ENCODE assay signal across 23 mouse cellular contexts in the genomic region with DNA sequence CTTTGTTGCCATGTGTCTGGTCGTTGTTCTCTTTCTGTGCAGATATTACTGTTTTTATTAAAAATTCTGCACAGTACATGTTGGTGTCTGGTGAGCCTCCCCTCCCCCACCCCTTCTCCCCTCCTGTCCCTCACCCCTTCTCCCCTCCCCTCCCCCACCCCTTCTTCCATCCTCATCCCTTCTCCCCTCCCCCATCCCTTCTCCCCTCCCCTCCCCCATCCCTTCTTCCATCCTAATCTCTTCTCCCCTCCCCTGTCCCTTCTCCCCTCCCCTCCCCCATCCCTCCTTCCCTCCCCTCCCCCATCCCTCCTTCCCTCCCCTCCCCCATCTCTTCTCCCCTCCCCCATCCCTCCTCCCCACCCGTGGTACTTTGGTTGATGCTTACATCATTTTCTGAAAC. TPM values are rescaled to one million over a fixed set of nuclear protein-coding genes. Genes with fewer than 3 reads are reported as not detected.
A peak's percentile ranks its signal among the peaks of the same experiment; 100 is the strongest.
DNase-seq lines count a peak whose midpoint lies in the region; ATAC-seq lines count a peak whose summit lies in the region.
"Had no signal": no experiment of that assay in that cellular context is flagged by ENCODE, and none has a peak within 500 bp of the region (broad histone marks: within the 10 kb centered on the region; RNA-seq: fewer than 3 reads in every experiment).

No protein-coding gene starts in this region.

- no peak overlapping the region for H3K4me2 ChIP-seq in forebrain, embryonic 16.5 days (ENCODE audit: low read length)
- H3K4me2 ChIP-seq in forebrain, embryonic 11.5 days (ENCODE audit: low read depth, low read length, severe bottlenecking): no peak overlapping the region
- no peak overlapping the region for H3K4me2 ChIP-seq in forebrain, embryonic 13.5 days
- no peak overlapping the region for H3K4me2 ChIP-seq in forebrain, embryonic 15.5 days (replicated peaks)
- H3K4me2 ChIP-seq: embryonic facial prominence, embryonic 12.5 days had no signal

- 92% methylated on average over 2 of the region's 2 CpGs for WGBS in forebrain, embryonic 10.5 days
- 34% methylated on average over 2 of the region's 2 CpGs for WGBS in forebrain, embryonic 16.5 days
- WGBS in forebrain, embryonic 11.5 days: 66% methylated on average over 2 of the region's 2 CpGs
- WGBS in forebrain, embryonic 13.5 days: 47% methylated on average over 2 of the region's 2 CpGs
- WGBS in forebrain, embryonic 15.5 days: 38% methylated on average over 2 of the region's 2 CpGs

- peak overlapping the region; percentile 81 for H3K27ac ChIP-seq in forebrain, embryonic 10.5 days
- H3K27ac ChIP-seq in forebrain, embryonic 16.5 days (ENCODE audit: low read length): no peak overlapping the region; the same call in 1 of the 2 replicates
- no peak overlapping the region for H3K27ac ChIP-seq in forebrain, embryonic 11.5 days (ENCODE audit: low read depth, low read length)
- peak overlapping the region; percentile 61 for H3K27ac ChIP-seq in forebrain, embryonic 13.5 days
- peak overlapping the region; percentile 64 for H3K27ac ChIP-seq in forebrain, embryonic 15.5 days (replicated peaks)
- H3K27ac ChIP-seq: embryonic facial prominence, embryonic 10.5 days; embryonic facial prominence, embryonic 12.5 days had no signal

- no peak for DNase-seq in forebrain, embryonic 10.5 days (ENCODE audit: extremely low spot score, low spot score)
- DNase-seq in forebrain, embryonic 11.5 days (ENCODE audit: low spot score): peak; percentile 56
- no peak for DNase-seq in left cerebral cortex, postnatal 4 days
- DNase-seq in embryo, embryonic 10.5 days (ENCODE audit: low spot score): no peak
- no peak for DNase-seq in cerebellum, adult 18-20 months
- DNase-seq: adrenal gland, adult 8-10 months; adrenal gland, postnatal 14 days; adrenal gland, postnatal 36 days; B cell, adult 2 months; cerebellum, adult 11-12 months; cerebellum, adult 8-10 months; cerebellum, adult 9-11 months; cerebellum, postnatal 14 days; cerebellum, postnatal 36 days had no signal

- H3K36me3 ChIP-seq in forebrain, embryonic 10.5 days (replicated peaks): no peaks in the 10 kb centered on the region
- no peaks in the 10 kb centered on the region for H3K36me3 ChIP-seq in forebrain, embryonic 16.5 days (ENCODE audit: control insufficient read depth, insufficient read depth)
- H3K36me3 ChIP-seq in forebrain, embryonic 11.5 days (ENCODE audit: control insufficient read depth, insufficient read depth, low read length): no peaks in the 10 kb centered on the region
- no peaks in the 10 kb centered on the region for H3K36me3 ChIP-seq in forebrain, embryonic 13.5 days (ENCODE audit: poor library complexity, severe bottlenecking)
- no peaks in the 10 kb centered on the region for H3K36me3 ChIP-seq in forebrain, embryonic 15.5 days
- H3K36me3 ChIP-seq: embryonic facial prominence, embryonic 10.5 days; embryonic facial prominence, embryonic 12.5 days; G1E had no signal

- ATAC-seq in forebrain, embryonic 16.5 days: no peak
- no peak for ATAC-seq in forebrain, embryonic 11.5 days (replicated peaks; ENCODE audit: low FRiP score)
- no peak for ATAC-seq in forebrain, embryonic 13.5 days
- ATAC-seq in forebrain, embryonic 15.5 days (replicated peaks): no peak
- ATAC-seq: activated CD4-positive, CD25-positive, alpha-beta regulatory T cell, adult 4 months; CD4-positive, CD25-positive, alpha-beta regulatory T cell, adult 4 months; Patski had no signal

- H3K27me3 ChIP-seq in forebrain, embryonic 10.5 days (ENCODE audit: poor library complexity, severe bottlenecking): no peaks in the 10 kb centered on the region
- no peaks in the 10 kb centered on the region for H3K27me3 ChIP-seq in forebrain, embryonic 16.5 days (replicated peaks; ENCODE audit: control insufficient read depth, insufficient read depth, low read length)
- no peaks in the 10 kb centered on the region for H3K27me3 ChIP-seq in forebrain, embryonic 11.5 days (ENCODE audit: control insufficient read depth, insufficient read depth, low read length)
- H3K27me3 ChIP-seq in forebrain, embryonic 13.5 days: no peaks in the 10 kb centered on the region
- H3K27me3 ChIP-seq in forebrain, embryonic 15.5 days: no peaks in the 10 kb centered on the region
- H3K27me3 ChIP-seq: embryonic facial prominence, embryonic 12.5 days had no signal

- no peak overlapping the region for H3K9ac ChIP-seq in forebrain, embryonic 16.5 days (replicated peaks; ENCODE audit: low read depth, low read length)
- no peak overlapping the region for H3K9ac ChIP-seq in forebrain, embryonic 11.5 days (ENCODE audit: low read length)
- H3K9ac ChIP-seq in forebrain, embryonic 13.5 days: no peak overlapping the region
- no peak overlapping the region for H3K9ac ChIP-seq in forebrain, embryonic 15.5 days (replicated peaks)
- H3K9ac ChIP-seq: embryonic facial prominence, embryonic 12.5 days had no signal

- H3K9me3 ChIP-seq in forebrain, embryonic 10.5 days: peaks cover 6% of the 10 kb centered on the region; the same call in 1 of the 2 replicates
- H3K9me3 ChIP-seq in forebrain, embryonic 16.5 days (ENCODE audit: control insufficient read depth, low read length): no peaks in the 10 kb centered on the region
- H3K9me3 ChIP-seq in forebrain, embryonic 11.5 days (ENCODE audit: control insufficient read depth, low read length): no peaks in the 10 kb centered on the region; the same call in 1 of the 2 replicates
- no peaks in the 10 kb centered on the region for H3K9me3 ChIP-seq in forebrain, embryonic 13.5 days (replicated peaks)
- no peaks in the 10 kb centered on the region for H3K9me3 ChIP-seq in forebrain, embryonic 15.5 days
- H3K9me3 ChIP-seq: embryonic facial prominence, embryonic 12.5 days had no signal

- no peak overlapping the region for H3K4me3 ChIP-seq in forebrain, embryonic 10.5 days
- no peak overlapping the region for H3K4me3 ChIP-seq in forebrain, embryonic 16.5 days (replicated peaks; ENCODE audit: low read length)
- H3K4me3 ChIP-seq in forebrain, embryonic 11.5 days (ENCODE audit: low read depth, low read length): no peak overlapping the region
- H3K4me3 ChIP-seq in forebrain, embryonic 13.5 days: no peak overlapping the region
- H3K4me3 ChIP-seq in forebrain, embryonic 15.5 days: no peak overlapping the region
- H3K4me3 ChIP-seq: embryonic facial prominence, embryonic 10.5 days; embryonic facial prominence, embryonic 12.5 days had no signal

- intact Hi-C loops in left cerebral cortex, postnatal 4 days (cut with DNase I): loop anchor here (5.0 kb wide), 1 partner anchor 135 kb away; the partner anchor contains the start of gene Rpl14

- H3K4me1 ChIP-seq in forebrain, embryonic 10.5 days: peaks cover 39% of the 10 kb centered on the region
- H3K4me1 ChIP-seq in forebrain, embryonic 16.5 days (replicated peaks; ENCODE audit: control insufficient read depth, insufficient read depth, low read length): peaks cover 27% of the 10 kb centered on the region
- H3K4me1 ChIP-seq in forebrain, embryonic 11.5 days (replicated peaks; ENCODE audit: control insufficient read depth, insufficient read depth, low read length): peaks cover 9% of the 10 kb centered on the region
- H3K4me1 ChIP-seq in forebrain, embryonic 13.5 days: peaks cover 27% of the 10 kb centered on the region
- H3K4me1 ChIP-seq in forebrain, embryonic 15.5 days: peaks cover 25% of the 10 kb centered on the region
- H3K4me1 ChIP-seq: embryonic facial prominence, embryonic 12.5 days had no signal

RNA-seq across cellular contexts. Expression of gene Eif1b, which starts 55.2 kb away (rescaled TPM):
- 272 TPM in 2 replicates for polyA plus RNA-seq in forebrain, embryonic 10.5 days (2016; fragmentation: Nextera tagmentation; extraction: Ambion mirVana)
- 438 and 515 TPM in 2 replicates for polyA plus RNA-seq in forebrain, embryonic 16.5 days (2015; fragmentation: Nextera tagmentation; extraction: Ambion mirVana)
- polyA plus RNA-seq in forebrain, embryonic 11.5 days (2014; fragmentation: Nextera tagmentation; extraction: Ambion mirVana): 332 and 346 TPM in 2 replicates
- 434 and 500 TPM in 2 replicates for polyA plus RNA-seq in forebrain, embryonic 13.5 days (2015; fragmentation: Nextera tagmentation; extraction: Ambion mirVana)
- 495 and 511 TPM in 2 replicates for polyA plus RNA-seq in forebrain, embryonic 15.5 days (2015; fragmentation: Nextera tagmentation; extraction: Ambion mirVana)
- total RNA-seq in left cerebral cortex, postnatal 4 days (2021): 100 to 1,000 TPM; 229 to 238 TPM

Comparison
In these comparisons a context has a peak if more than half of its experiments do, and no peak if none do; other contexts are left out.
1. H3K27ac ChIP-seq: peak in forebrain, embryonic 10.5 days (single experiment), forebrain, embryonic 13.5 days (single experiment) and forebrain, embryonic 15.5 days (single experiment); none in forebrain, embryonic 16.5 days (single experiment) and forebrain, embryonic 11.5 days (single experiment).